Mouse (Mus musculus): ENCODE measurements around the gene Mbnl2. TPM values are rescaled to one million over a fixed set of nuclear protein-coding genes. Genes with fewer than 3 reads are reported as not detected.

The Mbnl2 gene
- total RNA-seq, 4 experiments from 2014 or later = 236 to 260 (median 252) TPM

DNA sequence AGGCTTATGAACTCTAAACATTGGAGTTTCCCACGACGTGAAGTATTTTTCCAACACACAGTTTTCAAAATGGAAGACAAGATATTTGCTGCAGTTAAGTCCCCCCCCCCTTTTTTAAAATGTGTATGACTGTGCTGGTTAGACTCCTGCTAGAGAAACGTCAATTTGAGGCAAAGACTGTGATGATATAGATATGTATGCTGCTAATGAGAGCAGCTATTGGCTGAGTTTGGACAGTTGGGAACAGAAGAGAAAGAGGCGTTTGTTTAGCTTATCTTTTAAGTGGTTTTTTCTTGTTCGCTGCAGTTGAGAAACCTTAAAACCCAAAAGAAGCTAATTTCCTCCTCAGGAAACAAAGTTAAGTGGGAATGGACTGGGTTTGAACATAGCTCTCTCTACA lies 106.7 kb downstream of the Mbnl2 start:
- DNase-seq (ENCODE audit: low spot score) = no peak

GRCm38 (mm10) chr14:120383186-120383851 lies 107.8 kb downstream of the Mbnl2 start:
- no peak for DNase-seq (ENCODE audit: low spot score)

DNA sequence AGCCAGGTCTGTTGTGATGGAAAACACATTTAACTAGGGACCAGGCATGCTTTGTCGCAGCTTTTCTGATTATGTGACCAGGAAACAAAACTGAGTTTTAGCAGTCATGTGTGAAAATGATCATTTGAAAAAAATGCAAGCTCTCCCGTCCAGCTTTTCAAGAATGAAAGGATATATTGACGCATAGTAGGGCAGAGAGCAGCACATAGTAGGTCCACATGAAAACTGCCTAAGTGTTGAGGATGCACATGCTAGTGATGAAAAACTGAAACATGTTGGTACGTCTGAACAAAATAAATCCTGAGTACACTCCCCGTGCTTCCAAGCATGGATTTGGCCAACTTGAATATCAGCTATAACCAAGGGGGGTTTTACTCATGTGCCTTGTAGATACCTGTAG lies 109.1 kb downstream of the Mbnl2 start:
- DNase-seq (ENCODE audit: low spot score) = no peak

GRCm38 (mm10) chr14:120387293-120387692 lies 111.8 kb downstream of the Mbnl2 start:
- peak; percentile 67 for DNase-seq (ENCODE audit: low spot score)

- DNase-seq (ENCODE audit: low spot score) = no peak
Measured at GRCm38 (mm10) chr14:120388818-120389691, 113.6 kb downstream of the Mbnl2 start.

GRCm38 (mm10) chr14:120390231-120390944 lies 114.9 kb downstream of the Mbnl2 start:
- no peak for DNase-seq (ENCODE audit: low spot score)

DNA sequence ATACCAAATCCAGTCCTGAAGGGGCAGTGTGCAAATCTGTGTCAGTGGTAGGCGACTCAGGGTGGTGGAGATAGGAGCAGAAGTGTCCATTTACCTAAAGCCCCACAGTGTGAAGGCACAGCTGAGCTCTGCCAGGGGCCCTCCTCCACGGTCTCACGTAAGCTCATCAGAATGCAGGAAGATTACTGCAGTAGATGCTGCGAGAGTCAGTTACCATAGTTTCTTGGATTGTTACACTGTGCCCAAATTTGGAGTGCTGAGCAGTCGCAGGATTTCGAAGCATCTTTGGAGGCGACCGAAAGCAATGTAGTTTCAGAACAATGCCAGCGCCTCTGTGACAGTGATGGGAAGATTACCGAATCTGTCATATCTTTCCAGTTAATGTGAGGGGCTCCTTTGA lies 116.2 kb downstream of the Mbnl2 start:
- DNase-seq (ENCODE audit: low spot score) = no peak

DNA sequence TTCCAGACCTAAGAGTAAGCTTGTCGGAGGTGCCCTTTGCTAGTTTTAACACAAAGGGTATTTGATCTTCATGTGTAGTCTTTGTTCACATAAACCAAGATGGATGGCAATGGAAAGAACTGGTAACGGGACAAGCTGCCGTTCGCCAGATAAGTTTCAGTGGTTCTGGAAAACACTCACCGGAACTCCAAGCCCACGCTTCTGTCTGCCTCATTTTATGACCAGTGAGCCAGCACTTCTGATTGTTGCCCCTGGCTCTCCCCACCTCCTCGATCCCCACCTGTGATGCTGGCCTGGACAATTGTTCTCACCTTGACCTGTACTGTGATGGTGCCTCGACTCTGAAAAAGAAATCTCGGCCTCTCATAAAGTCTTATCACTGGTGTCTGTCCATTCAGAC lies 117.0 kb downstream of the Mbnl2 start:
- DNase-seq (ENCODE audit: low spot score) = no peak

- DNase-seq (ENCODE audit: low spot score) = no peak
Measured at GRCm38 (mm10) chr14:120393441-120393840, 118.0 kb downstream of the Mbnl2 start.

GRCm38 (mm10) chr14:120394216-120394615 lies 118.7 kb downstream of the Mbnl2 start:
- no peak for DNase-seq (ENCODE audit: low spot score)

- DNase-seq (ENCODE audit: low spot score) = no peak
Measured at GRCm38 (mm10) chr14:120394827-120395226, 119.4 kb downstream of the Mbnl2 start.

DNA sequence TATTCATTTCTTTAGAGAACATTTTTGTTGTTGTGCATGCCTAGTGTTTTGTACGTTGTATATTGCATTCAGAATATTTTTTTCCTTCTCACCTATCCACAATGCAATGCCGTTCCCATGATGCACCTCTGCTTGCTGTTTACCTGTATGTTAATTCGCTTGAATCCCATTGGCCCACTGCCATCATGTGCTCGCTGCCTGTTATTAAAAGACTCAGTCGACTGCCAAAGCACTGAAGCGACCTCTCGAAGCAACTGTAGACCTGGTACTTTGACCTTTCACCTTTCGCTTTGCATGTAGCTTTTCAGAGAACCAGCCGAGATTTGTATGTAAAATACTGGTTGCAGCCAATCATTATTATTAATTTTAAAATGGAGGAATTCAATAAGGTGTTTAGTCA lies 120.0 kb downstream of the Mbnl2 start:
- no peak for DNase-seq (ENCODE audit: low spot score)

- DNase-seq (ENCODE audit: low spot score) = peak; percentile 82
Measured at GRCm38 (mm10) chr14:120397871-120398647, 122.6 kb downstream of the Mbnl2 start.

GRCm38 (mm10) chr14:120399614-120400013 lies 124.1 kb downstream of the Mbnl2 start:
- no peak for DNase-seq (ENCODE audit: low spot score)

- DNase-seq (ENCODE audit: low spot score) = no peak
Measured at GRCm38 (mm10) chr14:120401158-120401557, 125.7 kb downstream of the Mbnl2 start.

DNA sequence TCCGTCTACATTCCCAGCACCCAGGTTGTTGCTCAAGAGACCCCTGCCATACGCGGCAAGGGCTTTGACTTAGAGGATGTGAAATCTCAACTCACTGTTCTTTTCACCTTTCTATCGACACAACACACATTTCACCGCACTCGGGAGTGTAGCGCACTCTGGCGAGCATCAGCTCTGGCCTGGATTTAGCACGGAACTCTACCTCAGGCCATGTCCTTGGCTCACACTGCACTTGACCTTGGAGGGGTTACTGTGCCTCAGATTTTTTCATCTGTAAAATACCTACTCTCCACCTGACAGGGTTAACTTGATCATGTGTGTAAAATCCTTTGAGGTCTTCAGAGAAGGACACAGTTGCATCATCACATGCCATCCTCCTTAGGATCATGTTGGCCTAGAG lies 127.2 kb downstream of the Mbnl2 start:
- no peak for DNase-seq (ENCODE audit: low spot score)

DNA sequence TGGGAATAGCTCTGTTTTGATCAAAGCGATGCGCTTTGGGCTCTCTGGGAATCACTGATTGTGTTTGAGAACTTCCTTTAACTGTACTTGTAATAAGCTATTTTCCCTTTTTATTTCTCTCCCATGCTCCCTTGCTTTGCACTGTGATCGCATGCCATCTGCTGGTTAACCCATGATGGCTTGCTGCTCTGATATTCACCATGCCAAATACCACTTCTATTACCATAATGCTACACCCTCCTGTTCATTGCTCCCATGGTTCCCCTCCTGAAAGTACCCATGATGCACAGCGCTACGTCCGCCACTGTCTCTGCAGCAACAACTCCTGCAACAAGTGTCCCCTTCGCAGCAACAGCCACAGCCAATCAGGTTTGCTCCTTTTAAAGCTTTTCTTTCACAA lies 128.9 kb downstream of the Mbnl2 start:
- DNase-seq (ENCODE audit: low spot score) = no peak

DNA sequence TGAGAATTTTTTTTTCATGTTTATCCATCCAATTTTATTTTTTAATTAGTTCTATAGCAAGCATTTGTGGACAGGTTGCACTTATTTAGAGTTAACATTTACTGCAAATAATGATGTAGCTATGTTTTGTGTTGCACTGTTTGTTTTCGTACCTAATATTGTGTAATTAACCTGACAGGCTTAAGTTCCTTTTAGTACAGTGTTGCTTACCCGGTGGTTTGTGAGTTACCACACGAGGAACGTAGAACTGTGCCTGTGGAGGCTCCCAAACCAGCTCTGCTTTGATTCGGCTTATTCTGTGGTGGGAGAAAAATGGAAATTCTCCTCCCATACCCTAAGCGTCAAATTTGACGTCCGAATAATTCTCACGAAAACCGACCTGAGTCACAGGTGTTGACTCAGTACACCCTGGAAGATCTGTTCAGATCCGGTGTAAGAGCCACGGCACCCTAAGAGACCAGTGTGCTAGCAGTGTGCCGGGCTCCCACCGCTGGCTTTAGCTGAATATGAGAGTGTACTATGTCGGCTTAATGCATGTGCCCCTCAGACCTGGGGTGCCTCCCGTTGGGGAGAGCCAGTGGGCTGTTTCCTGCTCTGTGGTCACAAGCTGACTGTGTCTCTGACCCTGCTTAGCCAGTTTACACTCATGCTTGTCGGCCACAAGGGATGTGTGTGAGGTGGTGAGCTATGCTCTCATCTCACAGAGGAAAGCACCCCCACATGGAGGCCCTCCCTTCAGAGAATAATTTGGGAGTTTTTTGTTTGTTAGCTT lies 129.5 kb downstream of the Mbnl2 start:
- no peak for DNase-seq (ENCODE audit: low spot score)

- no peak for DNase-seq (ENCODE audit: low spot score)
Measured at GRCm38 (mm10) chr14:120405597-120405996, 130.1 kb downstream of the Mbnl2 start.

GRCm38 (mm10) chr14:120406271-120406670 lies 130.8 kb downstream of the Mbnl2 start:
- no peak for DNase-seq (ENCODE audit: low spot score)

DNA sequence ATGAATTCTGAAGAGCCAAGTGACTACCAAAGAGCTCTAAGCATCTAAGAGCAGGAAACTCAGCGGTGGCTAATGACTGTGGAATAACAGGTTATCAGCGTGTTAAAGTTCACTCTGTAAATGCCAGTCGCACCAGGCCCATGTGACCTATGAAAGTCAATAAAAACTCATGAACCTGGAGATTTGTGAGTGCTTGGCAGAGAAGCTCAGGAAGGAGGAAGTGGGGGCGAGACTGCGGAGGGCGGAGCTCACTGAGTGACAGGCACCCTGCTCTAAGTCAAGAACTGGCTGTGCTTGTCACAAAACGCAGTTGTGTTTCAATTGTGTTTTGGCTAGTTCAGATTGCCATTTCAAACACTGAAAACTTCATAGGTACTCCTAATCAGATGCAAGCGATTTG lies 131.4 kb downstream of the Mbnl2 start:
- DNase-seq (ENCODE audit: low spot score) = no peak
